Mouse (Mus musculus) spleen, postnatal 14 days (tissue): ENCODE results near the gene Dennd5b.
A peak's percentile ranks its signal among the peaks of the same experiment; 100 is the strongest.

Experiments used
- DNase-seq, 2 experiments: peaks; one replicate each; pipeline ENCODE4 v3.0.0; 2021 to 2022; ENCODE audit warnings: low spot score in 2 of 2

Gene Dennd5b

DNA sequence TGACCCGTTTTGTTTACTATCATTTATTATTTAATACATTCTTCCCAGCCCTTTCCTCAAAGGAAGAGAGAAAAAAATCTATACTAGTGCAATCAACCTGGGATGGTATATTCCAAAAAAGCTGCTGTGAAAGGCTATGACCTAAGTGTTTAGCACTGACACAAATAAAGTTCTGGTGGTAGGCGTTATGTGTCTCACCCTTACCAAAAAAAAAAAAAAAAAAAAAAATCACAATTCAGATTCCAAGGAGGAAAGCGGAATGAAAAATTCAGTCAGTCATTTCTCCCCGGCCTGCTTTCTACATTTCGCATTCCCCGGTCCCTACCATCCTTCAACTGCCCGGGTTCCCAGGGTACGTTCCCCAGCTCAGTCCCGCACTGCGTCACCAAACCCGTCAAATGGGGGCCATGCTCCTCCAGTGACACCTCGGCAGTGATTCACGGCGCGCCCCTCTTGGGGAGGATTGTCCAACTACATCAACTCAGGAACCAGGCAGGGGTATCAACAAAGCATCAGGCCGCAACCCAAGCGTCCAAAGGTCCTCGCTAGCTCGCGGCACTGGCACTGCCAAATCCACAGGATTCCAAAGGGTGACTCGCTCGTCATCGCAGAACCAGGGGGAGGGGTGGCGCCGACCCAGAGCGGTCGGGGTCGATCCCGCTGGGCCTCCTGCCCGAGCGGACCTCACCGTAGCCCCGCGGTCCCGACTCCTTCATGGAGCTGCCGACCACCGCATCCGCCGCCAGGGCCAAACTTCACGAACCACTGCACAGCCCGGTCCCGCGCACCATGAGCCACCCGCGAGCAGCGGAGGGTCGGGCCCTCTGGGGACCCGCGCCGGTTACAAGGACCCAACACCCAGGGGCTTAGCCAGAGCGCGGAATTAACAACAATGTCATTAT lies 1.1 kb downstream of the Dennd5b start:
- peak; percentile 11 to 32 for DNase-seq

- no peak for DNase-seq
Observed at GRCm38 (mm10) chr6:149098993-149099392, 2.5 kb downstream of the Dennd5b start.

GRCm38 (mm10) chr6:149097276-149097675 lies 4.2 kb downstream of the Dennd5b start:
- no peak for DNase-seq

DNA sequence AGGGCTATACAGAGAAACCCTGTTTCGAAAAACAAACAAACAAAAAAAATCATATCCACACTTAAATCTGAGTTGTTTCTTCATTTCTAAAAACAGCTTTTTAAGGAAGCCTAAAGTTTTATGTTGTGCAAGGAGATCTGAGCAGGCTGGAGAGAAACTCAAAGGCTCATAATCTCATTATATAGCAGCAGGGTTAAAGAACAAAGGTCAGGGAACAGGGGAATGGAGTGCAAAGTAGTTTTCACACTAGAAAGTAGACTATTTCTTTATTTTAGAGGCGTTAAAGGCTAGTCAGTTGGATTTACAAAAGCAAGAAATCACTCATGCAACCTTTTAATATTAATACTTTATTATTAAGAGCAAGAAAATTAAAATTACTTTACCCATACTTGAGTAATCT lies 5.2 kb downstream of the Dennd5b start:
- no peak for DNase-seq

- DNase-seq = no peak
Observed at GRCm38 (mm10) chr6:149095389-149095788, 6.1 kb downstream of the Dennd5b start.

GRCm38 (mm10) chr6:149094555-149094954 lies 6.9 kb downstream of the Dennd5b start:
- no peak for DNase-seq

DNA sequence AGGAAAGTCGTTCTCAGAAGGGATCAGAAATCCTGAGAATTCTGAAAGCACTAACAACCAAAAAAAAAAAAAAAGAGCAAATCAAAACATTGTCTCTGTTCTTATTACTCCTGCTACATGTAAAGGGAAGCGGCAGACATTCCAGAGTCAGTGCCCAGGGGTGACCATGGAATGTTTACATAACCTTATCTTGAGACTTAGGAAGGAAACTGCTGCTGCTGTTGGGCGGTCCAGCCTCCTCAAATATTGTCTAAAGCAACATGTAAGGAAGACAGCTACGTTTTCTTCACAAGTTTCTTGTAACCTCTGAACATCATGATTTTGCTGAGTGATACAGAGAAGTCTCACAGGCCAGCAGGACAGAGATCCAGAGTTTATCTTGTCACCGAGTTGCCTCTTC lies 8.0 kb downstream of the Dennd5b start:
- no peak for DNase-seq

DNA sequence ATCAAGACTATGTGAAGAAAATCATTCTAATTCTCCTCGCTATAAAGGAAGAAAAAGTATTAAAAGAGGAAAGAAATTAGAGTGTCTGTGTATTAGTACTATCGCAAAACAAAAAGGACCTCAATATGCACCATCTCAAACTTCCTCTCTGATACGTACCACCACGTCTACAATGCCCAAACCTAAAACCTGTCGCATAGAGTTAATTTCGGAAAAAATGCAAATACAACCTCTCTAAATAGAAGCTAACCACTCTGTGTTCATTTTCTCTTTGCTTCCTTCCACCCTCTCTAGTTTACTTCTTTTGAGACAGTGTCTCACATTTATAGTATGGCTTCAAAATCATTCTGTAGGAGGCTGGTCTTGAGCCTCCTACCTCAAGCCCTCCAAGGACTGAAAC lies 9.1 kb downstream of the Dennd5b start:
- no peak for DNase-seq

GRCm38 (mm10) chr6:149077136-149077808 lies 24.2 kb downstream of the Dennd5b start:
- no peak for DNase-seq

GRCm38 (mm10) chr6:149073854-149074253 lies 27.6 kb downstream of the Dennd5b start:
- no peak for DNase-seq

DNA sequence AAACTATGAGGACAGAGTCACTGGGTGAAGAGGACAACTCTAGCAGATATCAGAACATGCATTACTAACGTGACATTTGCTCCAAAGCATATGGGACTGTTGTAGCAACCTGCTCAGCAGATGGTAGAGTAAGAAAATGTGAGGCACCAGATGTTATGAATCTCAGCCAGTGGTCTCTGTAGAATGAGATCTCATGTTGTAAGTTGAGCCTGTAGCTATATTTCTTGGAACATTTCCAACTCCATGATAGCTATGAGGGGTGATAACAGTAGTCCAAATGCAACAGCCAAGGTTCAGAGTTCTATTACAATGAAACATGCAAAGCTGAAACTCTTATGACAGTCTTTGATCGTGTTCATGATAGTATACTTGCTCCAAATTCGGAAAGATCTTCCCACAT lies 28.6 kb downstream of the Dennd5b start:
- no peak for DNase-seq

GRCm38 (mm10) chr6:149070592-149071124 lies 30.8 kb downstream of the Dennd5b start:
- no peak for DNase-seq

DNA sequence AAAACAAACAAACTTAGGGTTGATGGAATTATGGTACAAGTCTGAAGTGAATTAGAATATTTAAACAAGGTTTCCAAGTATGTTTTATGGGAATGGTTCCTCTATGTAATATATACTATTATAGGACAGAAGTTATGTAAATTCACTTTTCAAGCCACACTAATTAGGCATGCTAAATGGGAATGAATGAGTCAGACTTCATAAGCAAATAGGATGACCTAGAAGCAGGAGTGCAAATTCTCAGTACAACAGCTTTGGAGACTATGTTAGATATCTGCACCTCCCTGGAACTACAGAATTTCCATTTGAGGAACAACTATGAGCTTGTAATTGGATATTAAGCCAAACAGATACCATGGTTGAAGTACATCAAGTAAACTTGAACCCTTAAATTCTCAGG lies 38.1 kb downstream of the Dennd5b start:
- no peak for DNase-seq

- no peak for DNase-seq
Observed at GRCm38 (mm10) chr6:149060670-149061387, 40.7 kb downstream of the Dennd5b start.

DNA sequence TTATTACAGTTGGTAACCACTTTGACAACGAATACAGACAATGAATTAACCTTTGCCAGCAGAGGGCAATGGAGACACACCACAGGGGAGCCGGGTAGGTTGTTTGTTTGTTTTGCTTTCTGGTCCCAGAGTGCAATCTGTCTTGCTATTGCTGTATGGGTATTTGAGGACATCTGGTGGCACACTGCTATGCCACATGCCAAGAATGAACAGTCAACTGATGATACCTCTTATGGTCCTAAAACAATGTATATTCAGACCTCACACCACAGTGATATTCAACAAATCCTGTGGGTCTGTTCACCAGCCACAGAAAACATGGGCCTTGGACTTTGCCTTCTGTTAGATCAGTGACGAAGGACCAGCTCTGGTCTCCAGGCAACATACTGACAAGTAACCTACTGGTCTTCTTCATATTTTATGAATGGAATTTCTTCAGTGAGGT lies 43.5 kb downstream of the Dennd5b start:
- no peak for DNase-seq

DNA sequence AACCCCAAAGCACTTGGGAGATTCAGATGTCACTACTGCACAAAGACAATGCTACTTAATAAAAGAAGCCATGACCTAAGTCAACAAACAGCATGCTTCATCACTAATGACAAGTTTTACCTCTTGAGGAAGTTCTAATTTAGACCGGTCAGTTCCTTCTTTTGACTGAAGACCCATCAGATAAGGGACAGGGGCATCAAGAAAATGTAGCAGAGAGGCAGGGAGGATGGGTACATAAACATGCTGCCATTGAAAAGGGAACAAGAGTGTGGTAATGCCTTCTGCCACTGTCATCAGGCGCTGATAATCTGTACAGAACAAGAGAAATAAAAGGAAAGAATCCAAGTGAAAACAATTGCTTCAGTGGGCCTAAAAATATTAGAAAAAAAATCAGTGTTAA lies 46.7 kb downstream of the Dennd5b start:
- DNase-seq = no peak

- DNase-seq = no peak
Observed at GRCm38 (mm10) chr6:149050978-149051723, 50.3 kb downstream of the Dennd5b start.

DNA sequence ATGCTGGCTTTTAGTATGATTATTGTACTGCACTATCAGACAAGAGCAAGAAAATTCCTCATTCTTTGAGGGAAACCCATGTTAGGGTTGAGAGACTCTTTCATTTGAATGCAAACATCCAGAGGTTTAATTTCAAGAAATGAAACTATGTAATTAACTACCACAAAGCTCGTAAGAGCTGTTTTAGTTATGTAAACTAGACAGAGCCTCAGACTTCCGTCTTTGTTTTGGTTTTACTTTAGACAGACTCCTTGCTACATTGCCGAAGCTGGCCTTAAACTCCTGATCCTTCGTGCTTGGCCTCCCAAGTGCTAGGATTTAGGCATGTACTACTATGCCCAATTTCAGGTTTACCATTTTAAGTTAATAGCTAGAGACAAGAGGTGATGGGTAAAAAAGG lies 61.4 kb downstream of the Dennd5b start:
- no peak for DNase-seq

- DNase-seq = no peak
Observed at GRCm38 (mm10) chr6:149032198-149032597, 69.3 kb downstream of the Dennd5b start.

- no peak for DNase-seq
Observed at GRCm38 (mm10) chr6:149031377-149031776, 70.1 kb downstream of the Dennd5b start.

DNA sequence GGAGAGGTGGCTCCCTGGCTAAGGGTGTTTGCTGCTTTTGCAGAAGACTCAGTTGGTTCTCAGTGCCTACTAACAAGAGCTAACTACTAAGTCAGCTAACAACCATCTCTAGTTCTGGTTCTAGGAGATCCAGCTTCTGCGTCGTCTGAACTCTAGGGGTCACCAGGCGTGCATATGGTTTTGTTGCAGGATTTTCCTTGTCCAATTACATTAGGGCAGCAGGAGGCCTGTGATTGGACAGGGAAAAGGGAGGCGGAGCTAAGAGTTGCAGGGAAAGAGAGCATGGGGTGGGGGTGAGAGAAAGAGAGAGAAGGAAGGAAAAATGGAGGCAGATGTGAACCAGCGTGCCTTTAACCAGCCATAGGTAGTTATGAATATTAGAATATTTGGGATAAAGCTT lies 83.0 kb downstream of the Dennd5b start:
- no peak for DNase-seq
